Mouse (Mus musculus) natural killer cell, adult 2 months (primary cell): ENCODE results near the gene Ank.
A peak's percentile ranks its signal among the peaks of the same experiment; 100 is the strongest.

Source experiments
- DNase-seq, 2 experiments: peaks; one replicate each; pipeline ENCODE4 v3.0.0; 2022; ENCODE audit warnings: low spot score in 2 of 2

Ank gene

DNA sequence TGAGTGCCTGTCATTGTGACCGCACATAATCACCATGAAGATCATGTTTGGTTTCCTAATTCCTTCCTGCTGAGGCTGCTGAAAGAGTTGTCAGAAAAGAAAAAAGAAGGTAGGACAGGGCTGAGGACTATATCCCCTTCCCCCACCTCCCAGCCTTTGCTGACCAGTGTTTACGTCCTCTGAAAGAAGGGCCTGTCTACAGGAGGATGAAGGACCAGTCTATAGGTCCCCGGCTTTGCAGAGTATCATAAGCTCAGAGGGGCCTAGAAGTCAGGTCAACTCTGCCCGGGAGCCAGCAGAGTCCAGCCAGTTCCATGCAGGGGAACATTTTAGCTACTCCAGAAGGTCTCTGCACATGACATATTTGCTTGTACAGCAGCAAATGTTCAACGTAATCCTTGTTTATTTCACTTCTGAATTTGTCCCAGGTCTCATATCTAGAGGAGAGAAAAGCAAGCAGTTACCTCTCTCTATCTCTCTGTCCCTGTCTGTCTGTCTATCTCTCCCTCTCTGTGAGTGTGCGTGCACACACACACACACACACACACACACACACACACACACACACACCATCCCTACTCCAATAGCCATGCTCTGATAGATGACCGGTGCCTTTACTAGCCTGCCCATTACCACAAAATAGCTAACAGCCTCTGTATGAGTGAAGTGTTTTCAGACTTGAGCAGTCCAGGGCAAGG is 31.0 kb downstream of the Ank start:
- DNase-seq = no peak

DNA sequence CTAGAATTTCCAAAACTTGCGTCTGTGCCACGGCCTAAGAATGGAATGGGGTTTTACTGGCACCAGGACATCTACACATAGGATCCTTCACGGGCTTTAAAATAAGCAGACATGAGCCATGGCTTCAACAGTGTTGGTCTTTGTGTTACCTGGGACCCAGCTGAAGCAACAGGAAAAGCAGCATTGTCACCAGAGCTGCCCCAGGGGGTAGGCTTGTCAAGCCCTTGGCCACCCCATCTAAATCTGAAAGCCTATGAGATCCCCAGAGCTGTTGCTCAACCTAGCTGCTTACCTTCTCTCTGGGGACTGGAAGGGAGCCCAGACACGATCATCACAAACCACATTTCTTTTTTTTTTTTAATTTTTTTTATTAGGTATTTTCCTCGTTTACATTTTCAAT is 31.6 kb downstream of the Ank start:
- no peak for DNase-seq

GRCm38 (mm10) chr15:27500390-27500789 is 33.9 kb downstream of the Ank start:
- no peak for DNase-seq

GRCm38 (mm10) chr15:27502338-27502737 is 35.9 kb downstream of the Ank start:
- no peak for DNase-seq

GRCm38 (mm10) chr15:27503221-27503620 is 36.7 kb downstream of the Ank start:
- no peak for DNase-seq

DNA sequence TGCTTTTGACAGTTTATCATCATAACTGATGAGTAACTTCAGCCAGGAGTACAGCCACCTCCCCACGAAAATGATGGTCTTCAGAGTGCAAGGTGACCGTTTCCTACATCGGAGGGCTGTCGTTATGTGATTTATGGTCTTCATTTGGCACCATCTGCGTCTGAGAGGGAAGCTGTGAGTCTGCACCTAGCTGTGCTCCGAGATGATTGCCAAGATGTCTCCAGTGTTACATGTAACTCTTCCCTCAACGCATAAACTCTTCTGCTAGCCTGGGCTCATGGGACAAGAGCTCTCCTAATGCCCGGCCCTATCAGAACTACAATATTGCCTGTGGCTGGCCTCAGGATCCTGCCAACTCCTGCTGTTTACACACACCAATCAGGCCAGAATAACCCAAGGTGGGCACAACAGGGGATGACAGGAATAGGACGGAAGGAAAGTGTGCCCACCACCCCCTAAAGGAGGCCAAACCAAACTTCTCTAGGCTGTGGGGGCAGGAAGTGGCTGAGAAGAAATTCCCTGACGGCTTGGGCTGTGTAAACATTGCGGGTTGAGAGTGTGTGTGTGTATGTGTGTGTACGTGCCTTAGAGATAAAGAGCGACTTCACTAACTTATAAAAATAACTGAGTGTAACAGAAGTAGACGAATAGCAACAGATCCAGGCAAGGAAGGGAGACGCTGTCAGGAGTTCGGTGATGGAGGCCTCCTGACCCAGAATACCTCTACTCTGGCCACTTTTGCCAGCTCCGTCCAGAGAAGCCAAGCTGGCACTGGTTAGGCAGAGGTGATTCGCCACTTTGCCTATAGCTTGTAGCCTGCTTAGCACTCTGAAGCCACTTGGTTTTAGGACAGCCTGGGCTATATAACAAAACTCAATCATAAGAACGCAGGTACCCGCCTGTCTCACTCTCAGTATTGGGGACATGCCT is 37.6 kb downstream of the Ank start:
- no peak for DNase-seq

DNA sequence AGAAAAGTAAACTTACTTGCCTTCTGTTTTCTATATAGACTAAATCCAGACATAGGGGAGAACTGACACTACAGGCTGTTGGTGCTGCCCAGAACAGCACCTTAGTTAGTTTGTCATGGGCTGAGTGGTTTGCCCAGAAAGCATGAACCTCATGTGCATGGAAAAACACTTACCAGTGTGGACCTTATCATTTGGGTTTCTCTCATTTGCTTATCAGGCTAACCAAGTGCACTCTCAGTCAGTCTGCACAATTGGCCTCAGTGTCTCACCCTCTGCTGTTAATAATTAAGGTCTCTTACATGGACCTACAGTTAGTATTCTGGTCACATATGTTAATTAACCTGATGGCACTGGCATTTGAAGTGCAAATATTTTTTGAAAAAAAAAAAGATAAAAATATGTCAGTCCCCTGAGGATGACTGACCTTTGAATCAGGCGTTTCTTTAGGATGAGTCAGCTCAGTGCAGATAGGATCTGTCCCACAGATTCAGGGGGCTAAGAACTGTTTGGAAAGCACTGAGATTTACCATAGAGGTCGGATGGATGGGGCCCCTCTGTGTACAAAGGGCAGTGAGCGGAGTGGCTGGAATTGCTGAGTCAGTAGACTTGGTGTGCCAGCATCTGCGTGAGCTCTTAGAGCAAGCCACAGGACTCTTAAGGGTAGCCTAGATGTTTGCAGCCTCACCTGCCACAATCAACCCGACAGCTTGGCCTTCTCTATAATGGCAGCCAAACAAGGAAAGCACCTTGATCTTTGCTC is 39.8 kb downstream of the Ank start:
- no peak for DNase-seq

- no peak for DNase-seq
These were observed 40.6 kb downstream of the Ank start for GRCm38 (mm10) chr15:27506893-27507596.

GRCm38 (mm10) chr15:27508169-27508568 is 41.7 kb downstream of the Ank start:
- DNase-seq = no peak

DNA sequence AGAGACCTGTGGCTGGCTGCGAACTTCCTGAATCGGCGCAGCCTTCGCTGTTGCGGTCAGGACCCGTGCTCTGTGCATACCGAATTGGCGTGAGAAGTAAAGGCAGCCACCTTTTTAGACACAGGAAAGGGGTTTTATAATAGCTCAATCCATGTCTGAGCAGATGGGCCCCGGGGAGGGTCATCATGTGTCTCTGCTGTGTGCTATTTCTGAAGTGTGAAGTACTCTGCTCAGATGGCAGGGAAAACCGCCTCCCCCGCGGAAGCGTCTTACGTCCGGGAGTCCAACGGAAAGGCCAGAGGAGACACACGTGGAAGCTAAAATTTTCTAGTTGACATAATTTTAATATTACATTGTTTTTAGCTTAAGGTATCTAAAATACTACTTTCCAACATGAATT is 42.5 kb downstream of the Ank start:
- DNase-seq = no peak

- DNase-seq = no peak
These were observed 50.5 kb downstream of the Ank start for GRCm38 (mm10) chr15:27516927-27517326.

DNA sequence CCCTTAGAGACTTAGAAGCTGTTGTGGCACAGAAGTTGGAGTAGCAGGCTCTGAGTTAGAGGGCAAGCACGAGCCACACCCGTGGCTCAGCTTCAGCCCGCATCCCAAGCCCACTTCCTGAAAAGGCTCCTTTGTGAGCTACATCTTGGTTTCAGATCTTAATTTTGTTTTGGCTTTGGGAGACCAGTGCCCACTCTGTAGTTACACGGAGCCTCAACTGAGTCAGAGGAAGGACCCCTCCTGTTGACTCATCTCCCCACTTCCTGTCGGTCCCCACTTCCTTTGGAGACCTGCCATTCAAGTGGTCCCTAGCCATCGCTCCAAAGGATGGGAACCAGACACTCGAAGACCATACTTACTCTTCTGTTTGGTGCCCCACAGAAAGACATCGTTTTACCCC is 51.5 kb downstream of the Ank start:
- DNase-seq = peak; percentile 17 to 27

GRCm38 (mm10) chr15:27519857-27520256 is 53.4 kb downstream of the Ank start:
- peak in 1 of 2 experiments; percentile 4 for DNase-seq

GRCm38 (mm10) chr15:27525233-27526005 is 58.9 kb downstream of the Ank start:
- DNase-seq = no peak

GRCm38 (mm10) chr15:27528896-27529295 is 62.4 kb downstream of the Ank start:
- DNase-seq = no peak

- DNase-seq = no peak
These were observed 63.5 kb downstream of the Ank start for GRCm38 (mm10) chr15:27530023-27530422.

- DNase-seq = no peak
These were observed 66.6 kb downstream of the Ank start for GRCm38 (mm10) chr15:27533036-27533435.

GRCm38 (mm10) chr15:27535681-27536080 is 69.2 kb downstream of the Ank start:
- no peak for DNase-seq

DNA sequence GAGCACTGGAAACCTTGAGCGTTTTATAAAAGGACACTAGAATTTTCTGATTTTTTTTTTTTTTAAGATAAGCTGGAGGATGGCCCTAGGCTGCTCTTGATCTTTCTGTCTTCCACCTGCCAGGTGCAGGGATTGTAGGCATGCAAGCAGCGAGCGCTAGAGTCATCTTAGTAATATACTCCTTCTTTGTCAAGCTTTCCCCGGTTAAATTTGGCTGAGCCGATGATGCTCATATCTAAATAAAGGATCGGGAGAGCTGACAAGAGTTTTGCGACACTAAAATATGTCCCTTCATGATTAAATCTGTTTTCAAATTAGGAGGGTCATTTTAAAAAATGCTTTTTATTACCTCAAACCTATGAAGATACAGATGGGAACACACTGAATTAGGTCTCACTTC is 69.7 kb downstream of the Ank start:
- DNase-seq = no peak

- no peak for DNase-seq
These were observed 70.3 kb downstream of the Ank start for GRCm38 (mm10) chr15:27536771-27537170.
